Mouse (Mus musculus): ENCODE measurements around the gene Hdac7.
"Not testable (repeated sequence)": the region's sequence is repeated elsewhere in the genome, so short reads cannot be mapped to it uniquely, and the experiment has no call there.

Hdac7 gene

DNA sequence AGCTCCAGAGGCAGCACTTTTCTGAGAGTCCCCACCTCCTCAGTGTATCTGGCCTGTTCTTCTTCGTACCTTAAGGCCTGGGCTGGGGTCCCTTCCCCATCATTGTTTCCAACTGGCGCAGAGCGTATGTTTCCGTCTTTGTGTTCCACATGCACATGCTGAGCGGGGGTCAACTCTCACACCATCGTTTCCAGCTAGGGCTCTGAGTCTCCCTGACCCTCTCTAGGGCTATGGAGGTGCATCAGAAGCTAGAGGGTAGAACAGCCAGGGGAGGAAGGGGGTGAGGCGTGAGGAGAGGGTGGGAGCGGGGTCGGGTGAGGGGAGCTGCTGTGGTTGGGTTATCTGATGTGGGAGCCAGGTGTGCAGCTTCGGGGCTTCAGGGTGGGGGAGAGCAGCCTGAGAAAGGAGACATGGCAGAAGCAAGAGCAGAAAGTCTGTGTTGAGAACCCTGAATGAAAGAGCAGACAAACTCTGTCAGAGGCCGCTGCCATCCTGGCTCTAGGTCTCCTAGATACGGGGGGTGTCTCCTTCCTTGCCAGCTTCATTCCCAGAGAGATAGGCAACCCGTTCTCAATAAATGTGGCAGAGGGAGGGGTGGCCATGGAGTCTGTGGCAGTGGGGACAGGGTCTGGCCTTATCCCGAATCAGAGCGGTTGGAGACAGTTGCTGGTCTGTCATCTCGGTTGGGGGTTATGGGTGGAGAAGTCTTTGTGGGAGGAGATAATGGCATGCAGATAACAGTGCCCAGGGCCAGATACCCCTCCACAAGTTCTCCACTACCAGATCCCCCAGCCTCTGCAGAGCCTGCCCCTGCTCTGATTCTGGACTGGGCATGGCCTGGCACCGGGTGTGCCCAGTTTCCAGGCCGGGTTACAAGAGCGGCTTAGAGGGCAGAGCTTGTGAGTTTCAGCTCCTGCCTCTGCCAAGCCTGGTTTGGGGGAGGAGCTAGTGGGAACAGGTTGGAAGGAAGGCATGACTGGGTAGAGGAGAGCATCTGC, at the start of gene Hdac7:
TSS of gene Hdac7 (minus strand) at position 466 of the 998 bp plus-strand sequence.
- DNase-seq (ENCODE audit: low read depth in 2 of 2, low spot score in 2 of 2): no peak

DNA sequence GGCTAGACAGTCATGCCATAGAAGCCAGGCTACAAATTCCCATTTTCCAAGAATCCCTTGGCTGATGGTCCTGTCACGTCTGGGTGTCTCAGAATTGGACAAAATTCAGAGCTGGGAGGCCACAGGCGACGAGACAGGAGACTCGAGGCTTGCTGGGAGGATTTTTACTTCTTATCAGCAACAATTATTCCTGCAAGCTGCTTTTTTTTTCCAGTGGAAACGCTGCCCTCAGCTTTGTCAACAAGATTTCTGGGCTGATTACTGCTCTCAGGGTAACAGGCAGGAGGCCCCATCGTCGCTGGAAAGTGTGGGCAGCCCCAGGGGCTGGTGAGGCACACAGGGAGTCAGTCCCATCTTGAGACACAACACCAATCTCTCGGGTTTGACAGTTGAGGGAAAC, 48.2 kb upstream of the Hdac7 start:
- DNase-seq (ENCODE audit: low read depth in 2 of 2, low spot score in 2 of 2): no peak

GRCm38 (mm10) chr15:97890450-97890849, 46.1 kb upstream of the Hdac7 start:
- DNase-seq (ENCODE audit: low read depth in 2 of 2, low spot score in 2 of 2): no peak

DNA sequence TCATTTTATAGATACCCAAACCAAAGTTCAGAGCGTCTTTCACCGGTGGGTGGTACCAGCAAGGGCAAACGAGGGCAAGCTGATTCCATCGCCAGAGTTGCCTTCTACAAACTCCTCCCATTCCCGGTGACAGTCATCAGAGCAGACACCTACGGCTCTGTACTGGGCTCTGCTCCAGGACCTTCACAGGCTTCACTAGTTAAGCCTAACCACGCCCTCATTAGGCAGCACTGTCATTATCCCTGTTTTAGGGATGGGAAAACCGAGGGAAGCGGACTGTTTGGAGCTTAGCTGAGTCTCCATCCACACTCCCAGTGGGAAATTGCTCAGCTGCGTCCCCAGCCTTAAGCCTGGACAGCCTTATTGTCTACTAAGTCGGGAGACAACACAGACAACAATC, 45.7 kb upstream of the Hdac7 start:
- DNase-seq (ENCODE audit: low read depth in 2 of 2, low spot score in 2 of 2): no peak

- no peak for DNase-seq (ENCODE audit: low read depth in 2 of 2, low spot score in 2 of 2)
These were observed 43.3 kb upstream of the Hdac7 start for GRCm38 (mm10) chr15:97887541-97888016.

DNA sequence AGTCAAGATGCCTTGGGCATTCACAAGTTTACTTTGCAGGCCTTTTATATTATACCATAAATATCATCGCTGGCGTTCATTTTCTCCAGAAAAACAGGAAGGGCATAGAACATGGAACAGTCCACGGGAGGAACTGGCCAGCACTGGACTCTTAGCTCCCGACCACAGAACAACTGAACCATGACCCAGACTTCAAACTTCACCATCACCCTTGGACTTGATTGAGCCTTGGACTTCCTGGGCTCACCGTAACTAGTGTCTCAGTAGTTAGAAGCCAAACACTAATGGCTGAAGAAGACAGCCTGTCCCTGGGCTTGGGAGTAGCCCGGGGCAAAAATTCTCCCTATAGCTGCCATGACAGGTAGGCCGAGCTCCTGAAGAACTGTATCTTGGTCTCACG, 37.1 kb upstream of the Hdac7 start:
- no peak for DNase-seq (ENCODE audit: low read depth in 2 of 2, low spot score in 2 of 2)

GRCm38 (mm10) chr15:97880441-97880840, 36.1 kb upstream of the Hdac7 start:
- no peak for DNase-seq (ENCODE audit: low read depth in 2 of 2, low spot score in 2 of 2)

DNA sequence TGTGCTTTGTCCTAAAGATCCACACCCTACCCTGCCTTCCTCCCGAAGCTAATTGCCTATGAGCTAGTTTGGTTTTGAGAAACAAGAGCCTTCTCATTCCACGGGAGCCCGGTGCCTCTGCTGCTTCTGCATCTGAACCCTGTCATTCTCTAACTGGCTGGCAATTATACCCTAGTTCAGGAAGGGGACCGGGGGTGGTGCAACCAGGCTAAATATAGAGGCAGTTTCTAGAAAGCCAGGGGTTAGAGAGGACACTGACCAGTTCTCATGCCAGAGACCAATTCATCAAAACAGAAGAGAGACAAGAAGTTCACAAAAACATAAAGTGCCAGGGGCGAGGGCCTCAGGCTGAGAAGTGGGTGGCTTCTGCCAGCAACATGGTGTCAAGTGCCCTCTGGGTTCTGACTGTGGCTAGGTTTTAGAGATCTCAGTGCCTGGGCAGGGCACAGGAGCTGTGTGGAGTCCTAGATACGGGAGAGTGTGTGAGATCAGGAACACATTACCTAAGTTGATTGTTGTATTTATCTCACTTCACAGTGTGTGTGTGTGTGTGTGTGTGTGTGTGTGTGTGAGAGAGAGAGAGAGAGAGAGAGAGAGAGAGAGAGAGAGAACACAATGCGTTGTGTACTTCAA, 34.5 kb upstream of the Hdac7 start:
- DNase-seq (ENCODE audit: low read depth in 2 of 2, low spot score in 2 of 2): no peak

DNA sequence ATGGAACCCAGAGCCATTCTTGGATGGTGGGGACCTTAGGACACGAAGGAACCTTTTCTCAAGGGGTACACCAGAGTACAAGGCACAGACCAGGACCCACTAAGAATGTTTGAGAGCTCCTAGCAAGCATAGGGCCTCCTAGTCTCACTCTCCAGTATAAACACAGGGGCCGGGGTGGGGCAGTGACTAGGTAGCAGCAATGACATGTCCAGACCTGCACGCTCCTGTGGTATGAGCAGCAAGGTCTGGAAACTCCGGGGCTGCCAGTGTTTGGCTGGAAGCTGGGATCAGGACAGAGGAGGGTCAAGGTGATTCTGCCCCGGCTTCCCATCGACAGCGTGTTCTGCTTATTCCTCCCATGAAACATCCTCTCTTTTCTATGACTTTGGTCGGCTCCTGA, 31.5 kb upstream of the Hdac7 start:
- no peak for DNase-seq (ENCODE audit: low read depth in 2 of 2, low spot score in 2 of 2)

DNA sequence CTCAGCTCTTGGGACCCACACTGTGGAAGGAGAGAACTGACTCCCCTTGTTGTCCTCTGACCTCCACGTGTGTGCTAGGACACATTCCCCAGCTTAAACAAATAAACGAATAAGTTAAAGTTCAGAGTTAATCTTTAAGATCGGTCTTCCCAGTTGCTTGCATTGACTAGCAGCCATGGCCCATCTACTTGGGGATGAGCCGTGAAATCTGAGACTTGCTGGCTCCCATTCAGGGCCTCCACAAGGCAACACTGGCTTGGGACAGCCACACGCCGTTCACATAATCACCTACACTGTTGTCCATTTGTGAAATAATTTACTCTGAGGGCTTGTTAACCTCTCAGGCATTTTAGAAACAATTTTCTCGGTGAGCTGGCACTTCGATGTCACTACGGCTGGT, 29.4 kb upstream of the Hdac7 start:
- DNase-seq (ENCODE audit: low read depth in 2 of 2, low spot score in 2 of 2): no peak

DNA sequence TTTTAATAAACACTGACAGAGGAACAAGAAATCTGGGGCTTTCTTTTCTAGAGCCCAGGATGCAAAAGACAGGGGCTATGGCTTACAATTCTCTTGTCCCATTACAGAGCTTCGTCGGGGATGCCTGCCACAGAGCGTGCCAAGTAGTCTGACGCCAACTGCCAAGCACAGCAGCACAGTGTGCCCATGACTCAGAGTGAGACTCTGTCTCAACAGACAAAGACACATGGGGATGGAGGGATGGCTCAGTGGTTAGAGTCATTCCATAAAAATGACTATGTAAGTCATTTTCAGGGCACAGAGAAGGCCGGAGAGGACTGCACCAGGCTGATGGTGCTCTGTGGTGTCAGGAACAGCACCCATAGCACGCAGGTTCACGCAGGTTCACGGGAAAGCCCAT, 27.9 kb upstream of the Hdac7 start:
- DNase-seq (ENCODE audit: low read depth in 2 of 2, low spot score in 2 of 2): no peak

DNA sequence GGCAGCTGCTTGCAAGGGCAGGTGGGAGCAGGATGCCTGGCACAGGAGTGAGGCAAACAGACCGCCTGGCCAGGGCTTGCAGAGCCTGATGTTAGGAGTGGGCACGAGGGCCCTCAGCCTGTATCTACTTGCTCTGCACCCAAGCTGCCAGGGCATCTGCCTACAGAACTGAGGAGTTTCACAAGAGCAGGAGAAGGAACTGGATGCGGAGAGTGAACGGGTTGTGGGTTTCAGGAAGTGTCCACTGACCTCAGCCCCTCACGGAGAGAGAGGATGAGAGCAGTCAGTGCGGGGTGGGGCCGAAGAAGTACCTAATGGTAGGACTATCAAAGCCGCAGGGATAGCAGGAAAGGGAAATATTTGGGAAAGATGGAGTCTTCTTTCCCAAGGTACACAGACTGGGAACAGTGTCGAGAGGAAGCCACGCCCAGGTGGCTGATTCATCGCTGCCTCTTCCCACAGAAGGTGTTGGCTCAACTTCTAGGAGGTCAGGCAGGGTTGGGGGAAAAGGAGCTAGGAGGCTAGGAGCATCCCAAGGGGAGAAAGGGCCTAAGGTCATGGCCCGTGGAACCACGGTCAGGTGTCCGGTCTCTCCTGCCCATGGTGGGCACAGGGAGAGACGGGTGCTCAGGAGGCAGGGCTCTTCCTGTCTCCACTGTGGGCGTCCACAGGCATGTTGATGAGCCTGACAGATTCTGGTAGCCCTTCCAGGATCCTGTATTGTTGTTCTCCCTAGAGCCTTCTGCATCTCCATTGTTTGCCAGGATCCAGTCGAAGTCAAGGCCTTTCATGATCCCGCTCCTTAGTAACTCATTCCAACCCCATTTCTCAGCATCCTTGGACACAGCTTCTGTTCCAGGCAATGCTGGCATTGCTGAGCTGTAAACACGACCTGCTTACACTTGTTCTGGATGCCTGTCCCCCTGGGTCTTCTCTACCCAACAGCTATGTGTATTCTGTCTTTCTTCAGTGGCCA, 27.0 kb upstream of the Hdac7 start:
- DNase-seq (ENCODE audit: low read depth in 2 of 2, low spot score in 2 of 2): no peak

GRCm38 (mm10) chr15:97870116-97870515, 25.8 kb upstream of the Hdac7 start:
- not testable (repeated sequence) for DNase-seq (ENCODE audit: low read depth in 2 of 2, low spot score in 2 of 2)

GRCm38 (mm10) chr15:97868985-97869384, 24.7 kb upstream of the Hdac7 start:
- no peak for DNase-seq (ENCODE audit: low read depth in 2 of 2, low spot score in 2 of 2)

GRCm38 (mm10) chr15:97865988-97866387, 21.7 kb upstream of the Hdac7 start:
- DNase-seq (ENCODE audit: low read depth in 2 of 2, low spot score in 2 of 2): no peak

DNA sequence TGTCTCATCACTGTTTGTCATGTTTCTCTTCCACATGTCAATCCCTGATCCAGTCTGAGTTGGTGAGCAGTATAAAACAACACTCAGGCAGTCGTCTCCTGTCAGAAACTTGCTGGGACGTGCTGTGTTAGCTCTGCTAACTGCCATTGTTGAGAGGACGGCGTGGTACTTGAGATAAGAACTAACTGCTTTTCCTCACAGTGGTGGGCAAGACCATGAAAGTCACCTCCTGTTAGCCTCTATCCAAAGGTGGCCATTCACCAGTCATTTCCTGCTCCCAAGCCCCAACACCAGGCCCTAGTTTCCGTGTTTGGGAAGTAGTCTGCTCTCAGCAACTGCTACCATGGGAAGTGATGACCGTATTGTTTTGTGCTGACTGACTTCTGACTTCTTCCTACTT, 20.9 kb upstream of the Hdac7 start:
- DNase-seq (ENCODE audit: low read depth in 2 of 2, low spot score in 2 of 2): no peak

DNA sequence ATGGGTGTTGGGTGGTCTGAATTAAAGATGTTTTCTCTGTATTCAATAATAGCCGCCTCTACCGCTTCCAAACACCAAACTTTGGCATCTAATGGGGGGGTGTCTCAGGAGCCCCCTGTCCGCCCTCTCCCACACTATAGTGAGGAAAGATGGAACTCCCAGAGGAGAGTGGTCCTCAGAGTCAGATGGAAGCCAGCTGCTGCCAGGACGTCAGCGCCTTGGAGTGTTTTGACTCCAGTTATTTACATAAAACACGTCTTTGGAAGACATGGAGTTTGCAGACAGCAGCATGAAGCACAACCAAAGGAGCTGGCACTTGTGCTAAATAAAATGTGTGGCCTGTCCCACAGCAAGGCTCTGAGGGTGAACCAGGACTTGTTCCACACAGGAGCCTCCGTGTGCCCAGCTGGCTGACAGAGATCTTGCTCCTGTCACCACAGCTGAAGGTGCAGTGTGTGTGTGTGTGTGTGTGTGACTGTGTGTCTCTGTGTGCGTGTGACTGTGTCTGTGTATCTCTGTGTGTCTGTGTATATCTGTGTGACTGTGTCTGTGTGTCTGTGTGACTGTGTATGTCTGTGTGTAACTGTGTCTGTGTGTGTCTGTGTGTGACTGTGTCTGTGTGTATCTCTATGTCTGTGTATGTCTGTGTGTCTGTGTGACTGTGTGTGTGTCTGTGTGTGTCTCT, 20.2 kb upstream of the Hdac7 start:
- DNase-seq (ENCODE audit: low read depth in 2 of 2, low spot score in 2 of 2): no peak

DNA sequence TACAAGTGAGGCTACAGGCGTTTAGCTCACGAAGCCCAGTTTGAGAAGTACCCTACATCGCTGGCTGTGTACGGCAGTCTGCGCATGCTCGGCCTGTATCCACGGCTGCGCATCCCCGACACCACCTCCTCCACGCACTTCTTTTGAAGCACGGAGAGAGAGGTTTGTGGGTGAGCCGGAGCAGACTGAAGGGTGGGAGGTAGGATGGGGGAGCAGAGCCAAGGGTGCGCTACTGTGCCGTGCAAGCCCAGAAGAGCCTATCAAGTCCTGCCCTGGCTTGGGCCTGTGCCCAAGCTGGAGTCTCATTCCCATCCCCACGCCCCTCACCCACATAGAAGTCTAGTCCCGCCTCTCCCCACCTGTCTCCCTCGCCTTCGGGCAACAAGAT, 19.2 kb upstream of the Hdac7 start:
- no peak for DNase-seq (ENCODE audit: low read depth in 2 of 2, low spot score in 2 of 2)

GRCm38 (mm10) chr15:97862881-97863493, 18.7 kb upstream of the Hdac7 start:
- no peak for DNase-seq (ENCODE audit: low read depth in 2 of 2, low spot score in 2 of 2)

DNA sequence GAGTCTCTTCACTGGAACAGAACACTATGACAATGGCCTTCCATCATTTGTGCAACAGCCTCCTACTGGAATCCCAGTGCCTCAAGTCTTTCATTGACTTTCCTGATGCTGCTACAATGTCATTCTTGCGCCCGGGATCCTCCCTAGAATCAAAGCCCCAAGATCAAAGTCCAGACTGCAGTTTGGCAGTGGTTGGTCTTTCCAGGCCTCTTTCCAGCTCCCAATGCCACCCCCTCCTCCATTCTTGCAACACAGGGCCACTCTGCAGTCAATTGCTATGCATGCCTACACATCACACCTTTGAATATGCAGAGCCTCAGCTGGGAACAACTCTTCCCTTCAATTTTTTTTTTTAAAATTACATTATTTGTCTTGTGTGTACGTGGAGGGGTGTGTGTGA, 16.1 kb upstream of the Hdac7 start:
- DNase-seq (ENCODE audit: low read depth in 2 of 2, low spot score in 2 of 2): no peak
